Mouse (Mus musculus) CD4-positive, CD25-positive, alpha-beta regulatory T cell, adult 4 months (primary cell): ENCODE data around the gene Zbtb21. TPM values are rescaled to one million over a fixed set of nuclear protein-coding genes. Genes with fewer than 3 reads are reported as not detected.

Source experiments
- polyA plus RNA-seq, 2 experiments: library from polyadenylated mRNA; unstranded; fragments of 100-300 nt; shearing (Covaris generic); gene quantifications; one replicate each; pipeline ENCODE4 v1.2.1; 2017

Gene Zbtb21
- polyA plus RNA-seq, 2 experiments from 2014 or later: 8.9 to 13.3 TPM

Other genes starting within 250 kb of the Zbtb21 start
- under 1 TPM in 1 of 2 experiments, not detected in 1; 0.16 TPM for gene Ripk4, start 198.8 kb downstream of the Zbtb21 start, polyA plus RNA-seq
- 10 to 100 TPM; 14.7 to 17.3 TPM for gene Prdm15, start 110.8 kb downstream of the Zbtb21 start, polyA plus RNA-seq
- gene C2cd2, start within 50 bp of the Zbtb21 start, polyA plus RNA-seq: 1 to 10 TPM; 6.9 to 7.8 TPM
- 10 to 100 TPM; 43.8 to 46.1 TPM for gene B230307C23Rik, start 34.7 kb upstream of the Zbtb21 start, polyA plus RNA-seq
- gene A630089N07Rik, start 119.8 kb upstream of the Zbtb21 start, polyA plus RNA-seq: 10 to 100 TPM; 18.8 to 21.6 TPM